Mouse (Mus musculus) embryo, embryonic 11.5 days (tissue): ENCODE measurements around the gene Cd180.

ENCODE experiments used
- DNase-seq: peaks from one replicate; pipeline ENCODE4 v3.0.0-alpha.2; 2012; ENCODE audit warnings: low read depth, low spot score

Cd180 gene

GRCm38 (mm10) chr13:102739720-102740535 lies 46.6 kb downstream of the Cd180 start:
- DNase-seq = no peak

- DNase-seq = peak; percentile 35
Observed at GRCm38 (mm10) chr13:102744481-102745269, 51.3 kb downstream of the Cd180 start.

- no peak for DNase-seq
Observed at GRCm38 (mm10) chr13:102745270-102745600, 51.9 kb downstream of the Cd180 start.

- DNase-seq = no peak
Observed at GRCm38 (mm10) chr13:102745626-102746342, 52.4 kb downstream of the Cd180 start.

GRCm38 (mm10) chr13:102746803-102747561 lies 53.6 kb downstream of the Cd180 start:
- DNase-seq = no peak

GRCm38 (mm10) chr13:102749194-102749593 lies 55.8 kb downstream of the Cd180 start:
- DNase-seq = no peak

- DNase-seq = no peak
Observed at GRCm38 (mm10) chr13:102749891-102750290, 56.5 kb downstream of the Cd180 start.

- no peak for DNase-seq
Observed at GRCm38 (mm10) chr13:102753714-102754556, 60.6 kb downstream of the Cd180 start.

- DNase-seq = no peak
Observed at GRCm38 (mm10) chr13:102755124-102755523, 61.8 kb downstream of the Cd180 start.

GRCm38 (mm10) chr13:102756071-102756470 lies 62.7 kb downstream of the Cd180 start:
- DNase-seq = no peak

- no peak for DNase-seq
Observed at GRCm38 (mm10) chr13:102758021-102758420, 64.7 kb downstream of the Cd180 start.

GRCm38 (mm10) chr13:102761410-102761809 lies 68.1 kb downstream of the Cd180 start:
- no peak for DNase-seq

GRCm38 (mm10) chr13:102762203-102762602 lies 68.8 kb downstream of the Cd180 start:
- DNase-seq = no peak

- DNase-seq = no peak
Observed at GRCm38 (mm10) chr13:102764218-102764617, 70.9 kb downstream of the Cd180 start.

- DNase-seq = no peak
Observed at GRCm38 (mm10) chr13:102765216-102765615, 71.9 kb downstream of the Cd180 start.

GRCm38 (mm10) chr13:102767110-102767509 lies 73.8 kb downstream of the Cd180 start:
- DNase-seq = no peak

GRCm38 (mm10) chr13:102768512-102768911 lies 75.2 kb downstream of the Cd180 start:
- no peak for DNase-seq

- DNase-seq = peak; percentile 19
Observed at GRCm38 (mm10) chr13:102770194-102770593, 76.8 kb downstream of the Cd180 start.

- DNase-seq = no peak
Observed at GRCm38 (mm10) chr13:102773169-102773568, 79.8 kb downstream of the Cd180 start.

GRCm38 (mm10) chr13:102774786-102775201 lies 81.4 kb downstream of the Cd180 start:
- DNase-seq = no peak
